Comparison of ENCODE assay signal across 8 mouse cellular contexts in the genomic region with DNA sequence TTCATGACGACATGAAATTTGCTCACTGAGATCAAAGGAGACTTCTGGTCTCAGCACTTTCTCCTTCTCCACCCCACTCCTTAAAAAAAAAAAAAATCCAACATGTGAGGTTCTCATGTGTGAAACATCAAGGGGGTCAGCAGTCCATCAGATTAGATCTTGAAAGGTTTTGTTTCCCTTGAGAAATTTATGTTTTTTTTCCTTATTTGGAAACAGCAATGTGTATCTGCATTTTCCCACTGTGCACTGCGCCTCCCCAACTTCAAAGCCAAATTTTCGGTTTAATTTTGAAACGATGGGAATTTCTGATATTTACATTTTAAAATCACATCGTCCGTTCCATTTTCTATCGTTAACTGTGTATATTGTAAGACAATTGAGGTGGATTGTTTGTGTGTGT. TPM values are rescaled to one million over a fixed set of nuclear protein-coding genes. Genes with fewer than 3 reads are reported as not detected.
A peak's percentile ranks its signal among the peaks of the same experiment; 100 is the strongest.
DNase-seq lines count a peak whose midpoint lies in the region; ATAC-seq lines count a peak whose summit lies in the region.

No protein-coding gene starts in this region.

- DNase-seq in retina, postnatal 1 day = peak; percentile 35
- no peak for DNase-seq in retina, embryonic 14.5 days (ENCODE audit: low spot score)
- no peak for DNase-seq in limb, embryonic 10.5 days (ENCODE audit: low spot score)
- DNase-seq in frontal cortex, postnatal 14 days (ENCODE audit: low spot score in 2 of 2) = no peak
- DNase-seq in left cerebral cortex, postnatal 14 days (ENCODE audit: low spot score in 2 of 2) = no peak

- peaks cover 5% of the 10 kb centered on the region; the same call in 1 of the 2 replicates for H3K4me1 ChIP-seq in embryonic facial prominence, embryonic 15.5 days
- H3K4me1 ChIP-seq in limb, embryonic 10.5 days = peaks cover 22% of the 10 kb centered on the region
- H3K4me1 ChIP-seq in stomach, embryonic 14.5 days (ENCODE audit: control insufficient read depth, insufficient read depth, low read length) = 0 out of 2 replicates have a peak, but pooled peaks cover 5% of the 10 kb centered on the region

- WGBS in embryonic facial prominence, embryonic 15.5 days = 5% methylated on average over 7 of the region's 7 CpGs
- WGBS in limb, embryonic 10.5 days = 10% methylated on average over 7 of the region's 7 CpGs
- 5% methylated on average over 7 of the region's 7 CpGs for WGBS in stomach, embryonic 14.5 days

- intact Hi-C loops in left cerebral cortex, postnatal 14 days (cut with DNase I) = no loop called here

- no peaks in the 10 kb centered on the region for H3K36me3 ChIP-seq in embryonic facial prominence, embryonic 15.5 days
- H3K36me3 ChIP-seq in limb, embryonic 10.5 days = 0 out of 2 replicates have a peak, but pooled peaks cover 3% of the 10 kb centered on the region
- no peaks in the 10 kb centered on the region for H3K36me3 ChIP-seq in stomach, embryonic 14.5 days (ENCODE audit: control insufficient read depth, insufficient read depth, low read length)

- peak overlapping the region; percentile 99 for H3K27ac ChIP-seq in embryonic facial prominence, embryonic 15.5 days (replicated peaks)
- H3K27ac ChIP-seq in limb, embryonic 10.5 days = peak overlapping the region; percentile 98
- peak overlapping the region; percentile 95 for H3K27ac ChIP-seq in stomach, embryonic 14.5 days (ENCODE audit: low read length)

- peak overlapping the region; percentile 99 for H3K4me3 ChIP-seq in embryonic facial prominence, embryonic 15.5 days (replicated peaks)
- H3K4me3 ChIP-seq in limb, embryonic 10.5 days = peak overlapping the region; percentile 100
- peak overlapping the region; percentile 99 for H3K4me3 ChIP-seq in stomach, embryonic 14.5 days (ENCODE audit: low read depth, low read length)

- no peak for ATAC-seq in embryonic facial prominence, embryonic 15.5 days (ENCODE audit: insufficient number of reproducible peaks, low FRiP score, low TSS enrichment, low read depth)
- no peak for ATAC-seq in stomach, embryonic 14.5 days (ENCODE audit: insufficient number of reproducible peaks, insufficient read depth, low FRiP score, low read depth)
- no peak for ATAC-seq in granulocyte monocyte progenitor cell, adult 5-6 weeks (replicated peaks; ENCODE audit: poor library complexity, severe bottlenecking)

- peak overlapping the region; percentile 46 for H3K4me2 ChIP-seq in embryonic facial prominence, embryonic 15.5 days (replicated peaks)
- peak overlapping the region; percentile 45 for H3K4me2 ChIP-seq in stomach, embryonic 14.5 days (replicated peaks; ENCODE audit: low read depth, low read length)

- H3K9ac ChIP-seq in embryonic facial prominence, embryonic 15.5 days = peak overlapping the region; percentile 63
- peak overlapping the region; percentile 49 for H3K9ac ChIP-seq in stomach, embryonic 14.5 days (replicated peaks; ENCODE audit: low read depth, low read length)

- no peaks in the 10 kb centered on the region for H3K9me3 ChIP-seq in embryonic facial prominence, embryonic 15.5 days (replicated peaks)
- H3K9me3 ChIP-seq in limb, embryonic 10.5 days (replicated peaks) = no peaks in the 10 kb centered on the region
- no peaks in the 10 kb centered on the region for H3K9me3 ChIP-seq in stomach, embryonic 14.5 days (ENCODE audit: control insufficient read depth, low read depth, low read length)

- no peaks in the 10 kb centered on the region for H3K27me3 ChIP-seq in embryonic facial prominence, embryonic 15.5 days
- H3K27me3 ChIP-seq in limb, embryonic 10.5 days (ENCODE audit: low read depth, poor library complexity, severe bottlenecking) = no peaks in the 10 kb centered on the region
- H3K27me3 ChIP-seq in stomach, embryonic 14.5 days (ENCODE audit: control insufficient read depth, insufficient read depth, low read length) = no peaks in the 10 kb centered on the region

RNA-seq across cellular contexts. Expression of gene Klhdc10, which starts 1.0 kb away (rescaled TPM):
- polyA plus RNA-seq in embryonic facial prominence, embryonic 15.5 days (2015; fragmentation: Nextera tagmentation; extraction: Ambion mirVana) = 24.3 and 26.1 TPM in 2 replicates
- 46.2 and 49.2 TPM in 2 replicates for polyA plus RNA-seq in limb, embryonic 10.5 days (2016; fragmentation: Nextera tagmentation; extraction: Ambion mirVana)
- polyA plus RNA-seq in stomach, embryonic 14.5 days (2014; fragmentation: Nextera tagmentation; extraction: Ambion mirVana) = 24.8 and 29.3 TPM in 2 replicates
- total RNA-seq in granulocyte monocyte progenitor cell, adult 5-6 weeks (2014; fragmentation: Nextera tagmentation) = 30.9 and 31.9 TPM in 2 replicates
- total RNA-seq in granulocyte monocyte progenitor cell, adult 5-6 weeks (2017) = 52.7 and 57.6 TPM in 2 replicates
- 100 to 1,000 TPM; 135 to 138 TPM for total RNA-seq in left cerebral cortex, postnatal 14 days (2021)

RNA-seq across cellular contexts. Expression of gene Zc3hc1, which starts 9.9 kb away (rescaled TPM):
- polyA plus RNA-seq in embryonic facial prominence, embryonic 15.5 days (2015; fragmentation: Nextera tagmentation; extraction: Ambion mirVana) = 49.5 and 55.5 TPM in 2 replicates
- polyA plus RNA-seq in limb, embryonic 10.5 days (2016; fragmentation: Nextera tagmentation; extraction: Ambion mirVana) = 91.3 and 95.9 TPM in 2 replicates
- 50.7 and 54.5 TPM in 2 replicates for polyA plus RNA-seq in stomach, embryonic 14.5 days (2014; fragmentation: Nextera tagmentation; extraction: Ambion mirVana)
- total RNA-seq in granulocyte monocyte progenitor cell, adult 5-6 weeks (2014; fragmentation: Nextera tagmentation) = 36.6 and 37.9 TPM in 2 replicates
- total RNA-seq in granulocyte monocyte progenitor cell, adult 5-6 weeks (2017) = 40.6 and 45.1 TPM in 2 replicates
- 10 to 100 TPM; 22.0 to 24.9 TPM for total RNA-seq in left cerebral cortex, postnatal 14 days (2021)
